Mouse (Mus musculus) stomach, embryonic 15.5 days (tissue): ENCODE data around the gene Trabd. TPM values are rescaled to one million over a fixed set of nuclear protein-coding genes. Genes with fewer than 3 reads are reported as not detected.

Source experiments
- ATAC-seq: fragments of 200-750 bp; cut with Nextera tagmentation; 2 replicates; pipeline ENCODE4 v1.8.0; 2017; ENCODE audit warnings: low read depth, moderate number of reproducible peaks, moderate TSS enrichment; ENCODE audit not compliant: insufficient read depth, low FRiP score
- H3K27ac ChIP-seq: fragments of 300-500 bp; sonication (generic); 2 replicates; pipeline ENCODE4 v1.5.1; 2015; ENCODE audit warnings: mild to moderate bottlenecking, inconsistent platforms
- H3K27me3 ChIP-seq: fragments of 300-500 bp; sonication (generic); replicated peaks from 2 replicates; pipeline ENCODE4 v1.6.1; 2015; ENCODE audit warnings: inconsistent platforms
- H3K36me3 ChIP-seq: fragments of 300-500 bp; sonication (generic); 2 replicates; pipeline ENCODE4 v1.6.1; 2015; ENCODE audit warnings: inconsistent platforms
- H3K4me1 ChIP-seq: fragments of 300-500 bp; sonication (generic); 2 replicates; pipeline ENCODE4 v1.6.1; 2015; ENCODE audit warnings: inconsistent platforms
- H3K4me2 ChIP-seq: fragments of 300-500 bp; sonication (generic); 2 replicates; pipeline ENCODE4 v1.6.1; 2015; ENCODE audit warnings: mild to moderate bottlenecking, inconsistent platforms
- H3K4me3 ChIP-seq: fragments of 300-500 bp; sonication (generic); replicated peaks from 2 replicates; pipeline ENCODE4 v1.5.1; 2015; ENCODE audit warnings: inconsistent platforms
- H3K9ac ChIP-seq: fragments of 300-500 bp; sonication (generic); 2 replicates; pipeline ENCODE4 v1.6.1; 2015; ENCODE audit warnings: inconsistent platforms
- H3K9me3 ChIP-seq: fragments of 300-500 bp; sonication (generic); 2 replicates; pipeline ENCODE4 v1.6.1; 2016; ENCODE audit warnings: inconsistent platforms
- WGBS: fragments of 180-500 bp; shearing (Covaris S2); methylation state at CpG from one replicate; pipeline ENCODE4 v1.1.7; 2015; 5-methylcytosine and 5-hydroxymethylcytosine counted together
- polyA plus RNA-seq: library from polyadenylated mRNA; unstranded; fragments of >200 nt; fragmentation: Nextera tagmentation; extraction: Ambion mirVana; gene quantifications from 2 replicates; pipeline ENCODE4 v1.2.1, GENCODE M21; 2015

The Trabd gene
- polyA plus RNA-seq, 1 experiment from 2014 or later, result 57.1 TPM

GRCm38 (mm10) chr15:89083906-89084305, 9.0 kb downstream of the Trabd start:
- no peaks in the 10 kb centered on the region for H3K27me3 ChIP-seq
- H3K9me3 ChIP-seq, result no peaks in the 10 kb centered on the region
- no peak overlapping the region for H3K4me2 ChIP-seq
- peaks cover 3% of the 10 kb centered on the region; the same call in 1 of the 2 replicates for H3K4me1 ChIP-seq
- no peak overlapping the region for H3K27ac ChIP-seq
- WGBS, result 90% methylated on average over 1 of the region's 1 CpGs
- H3K4me3 ChIP-seq, result no peak overlapping the region
- ATAC-seq, result no peak
- H3K36me3 ChIP-seq, result peaks cover 47% of the 10 kb centered on the region
- no peak overlapping the region for H3K9ac ChIP-seq

- ATAC-seq, result no peak
- Histone ChIP-seq H3K9me3 (no peaks in the 10 kb centered on the region), H3K27ac (no peak overlapping the region), H3K36me3 (peaks cover 47% of the 10 kb centered on the region), H3K4me3 (no peak overlapping the region), H3K9ac (no peak overlapping the region), H3K27me3 (no peaks in the 10 kb centered on the region), H3K4me2 (no peak overlapping the region), H3K4me1 (peaks cover 5% of the 10 kb centered on the region; the same call in 1 of the 2 replicates)
- WGBS, result 78% methylated on average over 2 of the region's 2 CpGs
Measured at GRCm38 (mm10) chr15:89084826-89085225, 9.9 kb downstream of the Trabd start.

GRCm38 (mm10) chr15:89088607-89089247, 13.8 kb downstream of the Trabd start, which contains the start of gene Selenoo:
Selenoo (plus strand) TSS chr15:89089084.
- Histone ChIP-seq H3K9ac (peak within 1 kb of the TSS; percentile 93), H3K4me1 (peaks cover 15% of the 10 kb centered on the region), H3K4me3 (peak within 1 kb of the TSS; percentile 90), H3K9me3 (no peaks in the 10 kb centered on the region), H3K27me3 (no peaks in the 10 kb centered on the region), H3K4me2 (peak within 1 kb of the TSS; percentile 98), H3K27ac (peak within 1 kb of the TSS; percentile 82), H3K36me3 (peaks cover 39% of the 10 kb centered on the region)
- peak; percentile 96 for ATAC-seq
- under 1% methylated on average over 38 of the region's 38 CpGs for WGBS

- peak; percentile 54 for ATAC-seq
- H3K27me3 ChIP-seq, result no peaks in the 10 kb centered on the region
- H3K27ac ChIP-seq, result peak overlapping the region; percentile 82
- WGBS, result 3% methylated on average over 68 of the region's 68 CpGs
- H3K4me2 ChIP-seq, result peak overlapping the region; percentile 98
- H3K9me3 ChIP-seq, result no peaks in the 10 kb centered on the region
- peaks cover 15% of the 10 kb centered on the region for H3K4me1 ChIP-seq
- peak overlapping the region; percentile 90 for H3K4me3 ChIP-seq
- peak overlapping the region; percentile 93 for H3K9ac ChIP-seq
- peaks cover 40% of the 10 kb centered on the region for H3K36me3 ChIP-seq
Measured at GRCm38 (mm10) chr15:89089248-89090051, 14.5 kb downstream of the Trabd start.

- H3K4me1 ChIP-seq, result peaks cover 15% of the 10 kb centered on the region
- peaks cover 36% of the 10 kb centered on the region for H3K36me3 ChIP-seq
- H3K9me3 ChIP-seq, result no peaks in the 10 kb centered on the region
- no peak overlapping the region for H3K27ac ChIP-seq
- H3K9ac ChIP-seq, result no peak overlapping the region
- H3K27me3 ChIP-seq, result no peaks in the 10 kb centered on the region
- ATAC-seq, result no peak
- no peak overlapping the region for H3K4me3 ChIP-seq
- H3K4me2 ChIP-seq, result peak overlapping the region; percentile 3; the same call in 1 of the 2 replicates
- 86% methylated on average over 4 of the region's 4 CpGs for WGBS
Measured at GRCm38 (mm10) chr15:89090662-89091061, 15.7 kb downstream of the Trabd start.

GRCm38 (mm10) chr15:89092181-89092580, 17.3 kb downstream of the Trabd start:
- Histone ChIP-seq H3K27me3 (no peaks in the 10 kb centered on the region), H3K4me2 (no peak overlapping the region), H3K4me3 (no peak overlapping the region), H3K27ac (no peak overlapping the region), H3K9me3 (no peaks in the 10 kb centered on the region), H3K9ac (no peak overlapping the region), H3K4me1 (peaks cover 15% of the 10 kb centered on the region), H3K36me3 (peaks cover 42% of the 10 kb centered on the region)
- ATAC-seq, result no peak
- WGBS, result 87% methylated on average over 5 of the region's 5 CpGs

- Histone ChIP-seq H3K9ac (no peak overlapping the region), H3K4me1 (no peaks in the 10 kb centered on the region), H3K36me3 (peaks cover 89% of the 10 kb centered on the region), H3K27ac (no peak overlapping the region), H3K27me3 (no peaks in the 10 kb centered on the region), H3K4me3 (no peak overlapping the region), H3K4me2 (no peak overlapping the region), H3K9me3 (no peaks in the 10 kb centered on the region)
- no peak for ATAC-seq
- WGBS, result 91% methylated on average over 5 of the region's 5 CpGs
Measured at GRCm38 (mm10) chr15:89097450-89097849, 22.5 kb downstream of the Trabd start.

- peaks cover 85% of the 10 kb centered on the region for H3K36me3 ChIP-seq
- WGBS, result 90% methylated on average over 7 of the region's 7 CpGs
Measured at GRCm38 (mm10) chr15:89098616-89099015, 23.7 kb downstream of the Trabd start.

GRCm38 (mm10) chr15:89100823-89101222, 25.9 kb downstream of the Trabd start:
- no peak overlapping the region for H3K9ac ChIP-seq
- WGBS, result 87% methylated on average over 12 of the region's 12 CpGs

More at GRCm38 (mm10) chr15:89098616-89099015, 23.7 kb downstream of the Trabd start:
- H3K27ac ChIP-seq, result no peak overlapping the region
- H3K4me1 ChIP-seq, result no peaks in the 10 kb centered on the region
- H3K4me3 ChIP-seq, result no peak overlapping the region
- H3K4me2 ChIP-seq, result no peak overlapping the region
- H3K9me3 ChIP-seq, result no peaks in the 10 kb centered on the region
- ATAC-seq, result no peak
- H3K9ac ChIP-seq, result no peak overlapping the region
- H3K27me3 ChIP-seq, result no peaks in the 10 kb centered on the region

GRCm38 (mm10) chr15:89102646-89103045, 27.7 kb downstream of the Trabd start:
- 75% methylated on average over 5 of the region's 5 CpGs for WGBS
- H3K36me3 ChIP-seq, result peaks cover 87% of the 10 kb centered on the region
- no peak overlapping the region for H3K4me3 ChIP-seq
- H3K9me3 ChIP-seq, result no peaks in the 10 kb centered on the region
- ATAC-seq, result no peak
- H3K27me3 ChIP-seq, result no peaks in the 10 kb centered on the region
- no peak overlapping the region for H3K4me2 ChIP-seq
- H3K9ac ChIP-seq, result no peak overlapping the region
- H3K27ac ChIP-seq, result no peak overlapping the region
- H3K4me1 ChIP-seq, result no peaks in the 10 kb centered on the region

More at GRCm38 (mm10) chr15:89100823-89101222, 25.9 kb downstream of the Trabd start:
- no peak for ATAC-seq
- Histone ChIP-seq H3K27me3 (no peaks in the 10 kb centered on the region), H3K4me3 (no peak overlapping the region), H3K9me3 (no peaks in the 10 kb centered on the region), H3K27ac (no peak overlapping the region), H3K4me2 (no peak overlapping the region), H3K4me1 (no peaks in the 10 kb centered on the region), H3K36me3 (peaks cover 90% of the 10 kb centered on the region)

GRCm38 (mm10) chr15:89103921-89104320, 29.0 kb downstream of the Trabd start:
- Histone ChIP-seq H3K4me3 (no peak overlapping the region), H3K4me2 (no peak overlapping the region), H3K27me3 (no peaks in the 10 kb centered on the region), H3K4me1 (no peaks in the 10 kb centered on the region), H3K9me3 (no peaks in the 10 kb centered on the region), H3K36me3 (peaks cover 83% of the 10 kb centered on the region), H3K9ac (no peak overlapping the region), H3K27ac (no peak overlapping the region)
- 87% methylated on average over 10 of the region's 10 CpGs for WGBS
- ATAC-seq, result no peak

GRCm38 (mm10) chr15:89104425-89104824, 29.5 kb downstream of the Trabd start:
- Histone ChIP-seq H3K27me3 (no peaks in the 10 kb centered on the region), H3K9ac (no peak overlapping the region), H3K9me3 (no peaks in the 10 kb centered on the region), H3K4me1 (no peaks in the 10 kb centered on the region), H3K36me3 (peaks cover 82% of the 10 kb centered on the region), H3K4me3 (no peak overlapping the region), H3K27ac (no peak overlapping the region), H3K4me2 (no peak overlapping the region)
- WGBS, result 95% methylated on average over 8 of the region's 8 CpGs
- ATAC-seq, result no peak
